ENCODE assay signal across 16 mouse cellular contexts in genomic region chr4:24245124-24245523, GRCm38 (mm10).
DNase-seq lines count a peak whose midpoint lies in the region; ATAC-seq and TF ChIP-seq lines count a peak whose summit lies in the region.
"Had no signal": no experiment of that assay in that cellular context is flagged by ENCODE, and none has a peak within 500 bp of the region (broad histone marks: within the 10 kb centered on the region; RNA-seq: fewer than 3 reads in every experiment).

No protein-coding gene starts in this region.

- no peaks in the 10 kb centered on the region for H3K36me3 ChIP-seq in midbrain, embryonic 12.5 days
- H3K36me3 ChIP-seq: intestine, embryonic 15.5 days had no signal

- H3K27ac ChIP-seq in midbrain, embryonic 12.5 days (replicated peaks): no peak overlapping the region
- H3K27ac ChIP-seq: gastrocnemius, adult 2 months; intestine, embryonic 15.5 days had no signal

- no peak for TF ChIP-seq POLR2A in brain, embryonic 14.5 days (IDR thresholded peaks at IDR 0.05; ENCODE audit: borderline replicate concordance, extremely low read depth, insufficient read depth, insufficient read length, poor library complexity, severe bottlenecking)

- H3K9me3 ChIP-seq in midbrain, embryonic 12.5 days: no peaks in the 10 kb centered on the region
- H3K9me3 ChIP-seq: intestine, embryonic 15.5 days had no signal

- intact Hi-C loops in left cerebral cortex, postnatal 14 days (cut with DNase I): loop anchor here (5.0 to 10.0 kb wide), 3 partner anchors 420 to 1760 kb away; partner anchors contain the start of gene Pou3f2
- intact Hi-C loops in left cerebral cortex, postnatal 36 days (cut with DNase I): loop anchor here (5.0 to 10.0 kb wide), 3 partner anchors 300 to 450 kb away; no protein-coding TSS in a partner anchor

- H3K27me3 ChIP-seq in midbrain, embryonic 12.5 days: no peaks in the 10 kb centered on the region
- H3K27me3 ChIP-seq: intestine, embryonic 15.5 days had no signal

- H3K4me1 ChIP-seq in midbrain, embryonic 12.5 days: peaks cover 4% of the 10 kb centered on the region; the same call in 1 of the 2 replicates
- H3K4me1 ChIP-seq: intestine, embryonic 15.5 days had no signal

- no peak overlapping the region for H3K4me3 ChIP-seq in midbrain, embryonic 12.5 days
- H3K4me3 ChIP-seq: gastrocnemius, adult 2 months; intestine, embryonic 15.5 days had no signal

- ATAC-seq in midbrain, embryonic 12.5 days (ENCODE audit: low FRiP score, low read depth): peak; percentile 55; the same call in 1 of the 2 replicates
- ATAC-seq: CD4-positive, CD25-positive, alpha-beta regulatory T cell, adult 4 months; intestine, embryonic 15.5 days had no signal

- no peak overlapping the region for H3K9ac ChIP-seq in midbrain, embryonic 12.5 days (replicated peaks)
- H3K9ac ChIP-seq: intestine, embryonic 15.5 days had no signal

- peak; percentile 15 to 31 for DNase-seq in left cerebral cortex, postnatal 14 days (ENCODE audit: low spot score in 2 of 2)
- no peak for DNase-seq in left cerebral cortex, postnatal 36 days (ENCODE audit: low spot score in 2 of 2)
- DNase-seq in brain, embryonic 14.5 days (ENCODE audit: low read depth): peak; percentile 80
- peak; percentile 15 for DNase-seq in embryo, embryonic 11 days
- DNase-seq in ovary, postnatal 10 days (ENCODE audit: low spot score): no peak
- no peak for DNase-seq in gastrocnemius, postnatal 10 days
- no peak for DNase-seq in spleen, postnatal 10 days (ENCODE audit: low spot score in 2 of 2)
- DNase-seq: adrenal gland, adult 2 months; cerebellum, adult 8-10 months; gastrocnemius, adult 2 months; heart, postnatal 14 days; lung, postnatal 14 days; thymus, postnatal 4 days had no signal

- 45% methylated on average over 6 of the region's 6 CpGs for WGBS in midbrain, embryonic 12.5 days

- TF ChIP-seq CTCF in brain, embryonic 14.5 days (IDR thresholded peaks at IDR 0.05; ENCODE audit: borderline replicate concordance, extremely low read depth, insufficient read depth, insufficient read length): peak; percentile 41; the same call in 1 of the 2 replicates

- no peak overlapping the region for H3K4me2 ChIP-seq in midbrain, embryonic 12.5 days (replicated peaks)
- H3K4me2 ChIP-seq: intestine, embryonic 15.5 days had no signal

Comparison
In these comparisons a context has a peak if more than half of its experiments do, and no peak if none do; other contexts are left out.
1. DNase-seq: peak in left cerebral cortex, postnatal 14 days (2 of 2), brain, embryonic 14.5 days (single experiment) and embryo, embryonic 11 days (single experiment); none in left cerebral cortex, postnatal 36 days (0 of 2), ovary, postnatal 10 days (single experiment), gastrocnemius, postnatal 10 days (single experiment) and spleen, postnatal 10 days (0 of 2).